Mouse (Mus musculus): ENCODE results near the gene Stra6.

Stra6 gene

DNA sequence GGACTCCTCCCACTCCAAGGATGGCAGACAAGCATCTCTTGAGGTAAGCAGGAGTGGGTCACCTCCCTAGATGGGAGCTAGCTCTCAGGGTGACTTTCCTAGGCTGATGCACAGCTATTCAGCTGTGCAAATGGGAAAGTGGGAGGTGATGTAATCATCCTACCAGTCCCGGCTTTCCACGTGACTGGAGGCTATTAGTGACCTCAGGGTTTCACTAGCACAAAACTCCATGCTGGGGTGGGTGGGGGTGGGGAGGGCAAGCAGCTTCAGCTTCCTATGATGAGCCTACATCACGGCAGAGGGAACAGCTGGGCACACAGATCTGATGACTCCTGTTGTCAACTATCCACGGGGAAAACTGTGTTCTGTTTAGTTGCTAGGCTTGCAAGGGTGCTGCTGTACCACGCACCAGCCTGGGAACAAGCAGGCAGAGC lies 111.2 kb downstream of the Stra6 start:
- DNase-seq = no peak

DNA sequence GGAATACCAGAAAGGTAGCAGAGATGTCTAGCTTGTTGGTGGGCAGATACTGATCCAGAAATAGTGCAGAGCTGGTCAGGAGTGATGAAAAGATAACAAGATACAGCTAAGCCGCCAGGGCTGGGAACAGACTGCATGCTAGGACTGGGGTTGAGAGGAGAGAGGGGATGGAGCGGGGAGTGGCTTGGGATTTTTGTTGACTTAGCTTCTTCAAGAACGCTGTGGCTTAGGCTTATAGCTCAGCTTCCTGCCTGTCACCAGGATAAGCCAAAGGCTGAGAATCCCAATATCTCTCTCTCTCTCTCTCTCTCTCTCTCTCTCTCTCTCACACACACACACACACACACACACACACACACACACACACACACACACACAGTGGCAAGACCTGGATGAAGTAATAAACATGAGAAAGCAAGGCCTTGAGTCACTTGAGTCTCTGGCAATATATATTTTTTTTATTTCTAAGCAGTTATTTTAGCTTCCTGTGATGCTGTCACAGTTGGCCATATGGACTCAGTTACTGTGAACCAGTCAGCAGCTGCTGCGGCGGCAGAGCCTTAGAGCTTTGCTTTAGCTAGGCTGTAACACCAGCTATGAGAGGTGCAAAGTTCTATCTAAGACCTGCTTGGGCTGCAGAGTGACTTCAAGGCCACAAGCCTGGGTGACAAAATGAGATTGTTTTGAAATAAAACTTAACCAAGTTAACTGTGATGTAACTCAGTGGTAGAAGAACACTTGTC lies 112.3 kb downstream of the Stra6 start:
- peak in 1 of 2 experiments; percentile 17 for DNase-seq

- DNase-seq = peak in 1 of 2 experiments; percentile 40
Measured at GRCm38 (mm10) chr9:58177165-58177564, 113.6 kb downstream of the Stra6 start.

DNA sequence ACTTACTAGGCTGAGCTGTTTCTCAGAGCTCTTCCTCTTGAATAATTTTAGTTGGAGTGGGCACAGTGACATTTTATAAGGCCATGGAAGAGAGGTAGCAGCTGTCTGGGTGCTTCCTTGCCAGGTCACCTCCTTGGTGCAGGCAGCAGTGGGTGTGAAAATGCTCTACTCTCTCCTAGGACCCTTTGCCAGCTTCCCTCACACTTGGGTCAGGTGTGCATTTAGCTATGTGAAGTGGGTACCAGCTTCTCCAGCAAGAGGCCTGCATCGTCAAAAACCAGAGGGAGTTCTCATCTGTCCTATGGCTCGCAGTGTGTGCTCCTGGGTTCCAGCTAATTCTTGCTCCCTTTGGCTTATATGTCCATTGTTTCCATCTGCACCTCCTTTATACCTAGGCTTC lies 115.8 kb downstream of the Stra6 start:
- peak in 1 of 2 experiments; percentile 34 for DNase-seq

DNA sequence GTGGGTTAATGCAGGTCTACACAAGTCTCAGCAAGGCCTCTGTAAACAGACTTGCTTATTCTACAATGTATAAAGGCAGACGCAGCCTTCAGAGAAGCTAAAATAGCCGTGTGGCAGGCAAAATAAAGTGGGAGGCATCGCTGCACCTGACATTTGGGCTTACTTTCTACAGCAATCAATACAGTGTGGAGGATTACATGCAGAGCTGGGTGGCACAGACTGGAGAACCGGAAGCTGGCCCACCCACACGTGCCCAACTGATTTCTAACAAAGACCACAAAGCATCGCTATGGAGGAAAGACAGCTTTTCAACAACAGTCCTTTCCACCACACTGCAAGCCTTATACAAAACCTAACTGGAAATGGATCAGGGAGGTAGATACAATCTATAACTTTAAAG lies 120.9 kb downstream of the Stra6 start:
- DNase-seq = no peak

DNA sequence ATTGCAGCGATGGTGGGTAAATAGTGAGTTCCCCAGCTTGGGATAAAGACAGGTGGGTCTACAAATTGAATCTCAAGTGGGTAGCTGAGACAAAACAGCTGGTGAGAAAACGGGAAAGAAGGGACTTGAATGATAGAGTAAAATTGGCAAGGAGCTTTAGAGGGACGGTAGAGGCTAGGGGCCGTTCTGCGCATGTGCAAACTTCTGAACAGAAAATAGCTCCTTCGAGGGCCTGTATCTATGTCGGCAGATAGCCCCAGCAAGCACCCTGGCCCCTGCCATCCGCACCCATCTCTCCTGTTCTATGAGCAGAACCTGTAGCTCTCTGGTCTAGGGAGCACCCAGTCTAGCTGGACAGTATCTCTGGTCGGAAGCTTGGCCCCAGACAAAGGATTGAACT lies 130.6 kb downstream of the Stra6 start:
- no peak for DNase-seq

- peak; percentile 57 to 59 for DNase-seq
Measured at GRCm38 (mm10) chr9:58195671-58196070, 132.1 kb downstream of the Stra6 start.

DNA sequence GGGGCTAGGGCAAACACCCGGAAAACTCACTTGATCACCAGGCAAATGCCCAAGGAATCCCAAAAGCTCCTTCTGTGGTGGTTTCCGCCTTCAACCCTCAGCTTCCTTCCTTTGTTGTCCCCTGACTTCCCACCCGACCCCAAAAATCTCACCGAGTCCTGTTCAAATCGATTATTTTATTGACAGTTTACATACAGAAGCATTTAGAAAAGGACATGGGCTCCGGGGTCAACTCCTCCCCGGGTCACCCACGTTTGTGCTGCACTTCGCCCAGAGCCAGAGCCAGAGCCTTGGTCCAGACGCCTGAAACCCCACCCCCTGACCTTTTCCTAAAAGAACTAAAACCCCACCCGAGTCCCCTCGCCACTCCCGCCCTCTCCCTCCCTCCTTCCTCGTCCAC lies 132.6 kb downstream of the Stra6 start:
- DNase-seq = no peak

- peak; percentile 53 to 64 for DNase-seq
Measured at GRCm38 (mm10) chr9:58196610-58197567, 133.3 kb downstream of the Stra6 start.

DNA sequence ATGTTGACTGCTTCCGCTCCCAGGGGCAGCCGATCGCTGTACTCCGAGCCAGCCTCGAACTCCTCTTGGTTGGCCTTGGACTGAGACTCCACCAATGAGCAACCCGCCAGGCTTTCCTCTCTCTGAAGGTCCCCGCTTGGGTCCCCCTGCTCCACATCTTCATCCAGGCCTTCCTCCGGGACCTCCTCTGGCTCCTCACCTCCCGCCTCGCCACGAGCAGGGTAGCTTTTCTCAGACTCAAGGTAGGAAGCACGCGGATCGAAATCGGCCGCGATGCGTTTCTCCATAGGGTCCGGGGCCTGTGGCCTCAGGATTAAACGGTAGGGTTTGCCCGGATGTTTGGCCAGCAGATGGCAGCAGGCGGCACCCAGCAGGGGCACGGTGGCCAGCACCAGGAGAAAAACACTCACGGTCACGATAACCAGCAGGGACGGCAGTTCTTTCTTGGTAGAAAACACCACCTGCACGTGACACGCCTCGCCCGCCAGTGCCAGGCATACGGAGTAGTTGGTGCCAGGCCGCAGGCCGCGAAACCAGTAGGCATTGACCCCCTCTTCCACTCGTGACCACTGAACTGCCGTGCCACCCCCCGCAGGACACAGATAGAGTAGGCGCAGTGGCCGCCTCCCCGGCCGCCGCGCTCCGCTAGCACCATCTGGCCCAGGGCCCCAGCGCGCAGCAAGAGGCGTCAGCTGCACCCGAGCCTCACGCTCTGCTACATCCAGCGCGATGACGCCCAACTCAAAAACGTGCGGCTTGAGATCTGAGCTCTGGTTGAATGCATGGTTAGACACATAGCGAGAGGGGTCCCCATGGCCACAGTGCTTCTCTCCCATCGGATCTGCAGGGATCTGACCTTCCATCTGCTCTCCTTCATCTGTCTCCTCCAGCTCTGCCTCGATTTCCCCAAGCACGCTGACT lies 134.5 kb downstream of the Stra6 start:
- peak; percentile 80 to 86 for DNase-seq

DNA sequence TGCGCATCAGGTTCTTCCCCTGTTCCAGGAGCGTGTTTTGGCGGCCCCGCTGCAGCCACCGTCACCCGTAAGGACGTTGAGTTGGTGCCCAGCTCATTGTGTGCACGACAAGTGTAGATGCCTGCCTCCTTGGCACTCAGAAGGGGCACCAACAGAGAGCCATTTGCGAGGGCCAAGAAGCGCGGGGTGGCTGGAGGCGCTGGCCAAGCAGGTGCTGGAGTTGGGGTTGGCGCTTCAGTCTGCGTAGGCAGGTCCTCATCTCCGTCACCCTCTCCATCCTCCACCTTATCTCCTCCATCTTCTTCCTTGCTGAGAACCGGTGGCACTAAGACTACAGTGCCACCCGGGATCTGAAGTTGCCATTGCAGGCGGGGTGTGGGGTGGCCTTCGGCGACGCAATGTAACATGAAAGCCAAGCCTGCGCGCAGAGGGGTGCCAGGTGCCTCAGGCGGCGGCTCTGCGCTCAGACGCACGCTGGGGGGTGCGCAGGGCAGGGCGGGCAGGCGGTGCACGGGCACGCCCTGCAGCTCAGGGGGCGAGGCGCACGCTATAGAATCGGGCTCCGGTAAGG lies 135.3 kb downstream of the Stra6 start:
- DNase-seq = peak; percentile 83 to 92

GRCm38 (mm10) chr9:58199381-58200269 lies 136.0 kb downstream of the Stra6 start:
- peak; percentile 69 to 71 for DNase-seq

DNA sequence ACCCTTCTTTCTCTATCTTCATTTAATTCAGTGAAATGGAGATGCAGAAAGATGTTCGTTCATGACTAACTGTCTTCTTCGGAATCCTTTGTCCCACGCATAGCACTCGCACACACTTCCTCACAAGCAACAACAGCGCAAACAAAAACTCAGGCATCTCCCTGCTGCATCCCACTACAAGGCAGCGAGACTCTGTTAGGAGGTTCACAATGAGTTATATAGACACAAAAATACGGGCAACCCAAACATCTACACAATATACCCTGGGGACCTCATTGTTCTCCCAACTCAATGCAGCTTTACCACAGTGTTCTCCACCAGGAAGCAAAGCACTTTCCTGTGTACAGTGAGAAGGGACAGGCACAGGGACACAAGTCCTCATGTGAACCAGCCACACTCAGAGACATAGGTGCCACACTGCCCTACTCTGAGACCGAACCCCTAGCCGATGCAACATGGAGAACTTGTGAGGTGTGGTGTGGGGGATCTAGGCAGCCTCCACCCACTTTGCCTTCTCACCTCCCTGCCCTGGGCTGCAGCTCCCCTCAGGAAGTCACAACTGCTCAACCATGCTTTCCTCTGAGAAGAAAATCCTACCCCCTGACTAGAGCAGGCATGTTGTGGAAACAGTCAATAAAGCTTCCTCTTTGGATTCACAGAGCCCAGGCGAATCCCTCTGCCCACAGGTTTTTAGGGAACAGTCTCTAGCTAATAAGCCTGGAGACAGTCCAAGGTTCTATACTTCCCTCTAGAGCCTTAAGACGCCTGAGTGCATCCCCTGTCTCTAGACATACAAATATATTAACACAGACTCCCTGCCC lies 136.9 kb downstream of the Stra6 start:
- DNase-seq = peak; percentile 18 to 38

DNA sequence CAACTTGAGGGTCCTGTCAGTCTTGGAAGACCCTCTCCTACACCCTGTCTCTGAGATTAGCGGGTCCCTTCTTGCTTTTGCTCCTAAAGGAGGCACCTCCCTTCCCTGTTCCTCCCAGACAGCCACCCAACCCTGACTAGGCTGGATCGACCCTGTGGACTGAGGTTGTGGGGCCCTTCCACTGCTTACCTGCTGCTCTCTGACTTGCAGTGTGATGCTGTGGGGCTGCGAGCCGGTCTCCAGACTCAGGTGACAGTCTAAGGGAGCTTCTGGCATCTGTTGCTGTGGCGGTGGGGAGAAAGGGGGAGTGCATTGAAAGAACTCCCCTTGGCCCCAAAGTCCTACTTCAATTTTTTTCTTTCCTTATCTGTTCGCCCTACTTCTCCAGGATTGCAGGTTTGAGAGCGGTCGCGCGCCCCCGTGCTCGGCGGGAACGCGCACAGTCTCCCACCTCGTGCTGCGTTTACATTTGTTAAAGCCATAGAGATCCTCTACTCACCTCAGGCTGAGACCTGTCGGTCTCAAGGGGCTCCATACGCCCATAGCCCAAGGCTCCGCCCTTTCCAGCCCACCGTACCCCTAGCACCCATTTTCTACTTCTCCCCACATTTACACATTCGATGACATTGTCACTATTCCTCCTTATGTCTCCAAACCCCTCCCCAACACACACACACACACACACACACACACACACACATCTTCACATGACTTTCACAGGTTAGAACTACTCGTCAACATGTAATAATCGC lies 137.7 kb downstream of the Stra6 start:
- DNase-seq = peak; percentile 63 to 65

DNA sequence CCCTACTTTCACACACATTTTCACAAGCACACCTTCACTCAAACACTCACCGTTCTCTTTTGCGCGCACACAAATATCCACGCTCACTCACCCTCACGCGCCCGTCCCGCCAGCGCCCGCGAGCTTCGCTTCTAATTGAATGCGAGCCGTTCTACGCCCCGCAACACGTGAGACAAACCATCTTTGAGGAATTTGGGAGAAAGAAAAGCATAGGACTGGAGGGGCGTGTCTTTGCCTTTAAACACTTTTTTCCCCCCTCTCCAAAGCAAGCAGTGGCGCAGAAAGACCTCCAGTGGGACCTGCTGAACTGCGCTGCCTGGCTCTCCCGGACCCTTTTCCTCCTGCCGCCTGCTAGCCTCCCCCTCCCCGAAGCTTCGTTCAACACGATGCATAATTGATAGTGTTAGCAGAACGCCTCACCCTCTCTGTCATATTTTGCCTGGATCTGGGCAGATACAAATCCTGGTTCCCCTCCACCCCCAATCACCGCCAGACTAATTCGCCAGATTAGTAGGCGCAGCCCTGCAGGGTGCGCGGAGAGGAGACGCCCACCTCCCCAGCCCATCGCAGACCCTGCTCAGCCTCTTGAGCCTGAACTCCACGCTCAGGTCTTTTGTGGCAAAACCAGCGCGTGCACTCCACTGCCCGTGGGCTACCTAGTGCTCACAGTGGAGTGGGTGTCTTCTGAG lies 138.4 kb downstream of the Stra6 start:
- peak; percentile 56 to 62 for DNase-seq

- peak; percentile 36 to 54 for DNase-seq
Measured at GRCm38 (mm10) chr9:58202676-58203453, 139.3 kb downstream of the Stra6 start.
